Mouse (Mus musculus) MEL-GATA-1-ER (cell line): ENCODE measurements around the gene Nrp1.

Experiments used
- DNase-seq: peaks from one replicate; pipeline ENCODE4 v3.0.0-alpha.2; 2012; ENCODE audit warnings: low read depth; ENCODE audit errors: extremely low read depth

Nrp1 gene

GRCm38 (mm10) chr8:128465553-128465952 is 107.1 kb downstream of the Nrp1 start:
- DNase-seq: no peak

GRCm38 (mm10) chr8:128466681-128467430 is 108.5 kb downstream of the Nrp1 start:
- DNase-seq: no peak

GRCm38 (mm10) chr8:128470097-128470496 is 111.7 kb downstream of the Nrp1 start:
- DNase-seq: no peak

GRCm38 (mm10) chr8:128471186-128471585 is 112.8 kb downstream of the Nrp1 start:
- DNase-seq: no peak

- no peak for DNase-seq
Measured at GRCm38 (mm10) chr8:128472871-128473270, 114.5 kb downstream of the Nrp1 start.

GRCm38 (mm10) chr8:128473456-128474239 is 115.2 kb downstream of the Nrp1 start:
- DNase-seq: no peak

- no peak for DNase-seq
Measured at GRCm38 (mm10) chr8:128474614-128475013, 116.2 kb downstream of the Nrp1 start.

- no peak for DNase-seq
Measured at GRCm38 (mm10) chr8:128476206-128476605, 117.8 kb downstream of the Nrp1 start.

- DNase-seq: no peak
Measured at GRCm38 (mm10) chr8:128478017-128478416, 119.6 kb downstream of the Nrp1 start.

GRCm38 (mm10) chr8:128479309-128480013 is 121.1 kb downstream of the Nrp1 start:
- DNase-seq: no peak

- no peak for DNase-seq
Measured at GRCm38 (mm10) chr8:128480896-128481665, 122.7 kb downstream of the Nrp1 start.

GRCm38 (mm10) chr8:128483344-128483743 is 124.9 kb downstream of the Nrp1 start:
- no peak for DNase-seq

- no peak for DNase-seq
Measured at GRCm38 (mm10) chr8:128484720-128485124, 126.3 kb downstream of the Nrp1 start.

GRCm38 (mm10) chr8:128486043-128486442 is 127.6 kb downstream of the Nrp1 start:
- no peak for DNase-seq

GRCm38 (mm10) chr8:128487966-128488931 is 129.8 kb downstream of the Nrp1 start:
- DNase-seq: no peak

GRCm38 (mm10) chr8:128489351-128489750 is 130.9 kb downstream of the Nrp1 start:
- no peak for DNase-seq

- DNase-seq: no peak
Measured at GRCm38 (mm10) chr8:128491126-128492067, 133.0 kb downstream of the Nrp1 start.

- no peak for DNase-seq
Measured at GRCm38 (mm10) chr8:128493801-128494200, 135.4 kb downstream of the Nrp1 start.

- DNase-seq: no peak
Measured at GRCm38 (mm10) chr8:128498836-128499235, 140.4 kb downstream of the Nrp1 start.
